Mouse (Mus musculus) brain, embryonic 14.5 days (tissue): ENCODE measurements at regions not wholly inside any gene's neighbourhood (a gene's known extent, or its start where the extent isn't known, plus 50 kb on each side); places are given as distances from the start of the nearest gene placed in this dataset.

Source experiments
- CTCF ChIP-seq: fragments of 200-500 bp; IDR thresholded peaks from 2 replicates; pipeline ENCODE4 v1.5.1; 2012; ENCODE audit warnings: inconsistent platforms, mild to moderate bottlenecking, moderate library complexity, borderline replicate concordance; ENCODE audit not compliant: insufficient read depth, insufficient read length; ENCODE audit errors: extremely low read depth
- POLR2A ChIP-seq: fragments of 200-500 bp; IDR thresholded peaks from 2 replicates; pipeline ENCODE4 v1.6.1; 2012; ENCODE audit warnings: mild to moderate bottlenecking, inconsistent platforms, borderline replicate concordance; ENCODE audit not compliant: poor library complexity, insufficient read depth, insufficient read length, severe bottlenecking; ENCODE audit errors: extremely low read depth

- TF ChIP-seq CTCF (no peak), POLR2A (no peak)
Observed at GRCm38 (mm10) chr17:48598471-48599141, 143.9 kb downstream of the Unc5cl start.
